Mouse (Mus musculus) CH12F3 (cell line): Measurements from ENCODE around the gene Cplx3.

ENCODE experiments used
- in situ Hi-C: fragments of 300-500 bp; cut with MboI; formaldehyde crosslinking; loops from 2 replicates; pipeline ENCODE4 v1.14.3; 2020; ENCODE audit warnings: low sequenced_read_pairs

The Cplx3 gene

DNA sequence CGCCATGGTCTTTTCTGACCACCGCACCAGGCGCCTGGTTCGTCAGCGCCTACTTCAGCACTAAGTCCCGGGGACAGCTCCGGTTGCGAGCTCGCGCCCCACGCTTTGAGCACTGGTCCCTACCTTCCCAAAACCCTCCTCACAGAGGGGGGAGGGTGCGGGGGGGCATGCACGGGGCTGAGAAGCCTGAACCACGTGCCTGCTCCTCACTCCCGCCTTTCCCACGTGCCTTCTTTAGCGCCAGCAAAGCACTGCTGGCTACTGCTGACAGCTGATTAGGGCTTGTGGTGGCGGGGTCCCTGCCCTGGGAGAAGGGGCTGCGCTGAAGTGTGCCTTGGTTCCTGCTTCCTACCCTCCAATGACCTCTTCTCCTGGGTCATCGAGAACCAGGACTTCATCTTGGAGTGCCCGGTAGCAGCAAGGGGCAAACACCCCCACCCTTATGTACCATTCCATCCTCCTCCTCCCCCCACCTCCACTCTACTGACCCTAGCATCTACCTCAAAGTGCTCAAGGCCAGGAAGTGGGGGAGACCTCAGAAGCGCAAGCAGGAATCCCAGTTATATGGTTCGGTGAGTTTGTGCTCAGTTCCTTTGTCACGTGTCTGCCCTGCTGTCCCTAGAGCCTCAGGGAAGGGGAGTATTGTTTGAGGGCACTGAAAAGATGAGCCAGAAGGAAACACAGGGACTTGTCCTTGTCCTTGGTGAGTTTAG is at the start of gene Cplx3:
Cplx3 (minus strand) TSS at position 143 of the 713 bp plus-strand sequence.
- in situ Hi-C loops = no loop called here

DNA sequence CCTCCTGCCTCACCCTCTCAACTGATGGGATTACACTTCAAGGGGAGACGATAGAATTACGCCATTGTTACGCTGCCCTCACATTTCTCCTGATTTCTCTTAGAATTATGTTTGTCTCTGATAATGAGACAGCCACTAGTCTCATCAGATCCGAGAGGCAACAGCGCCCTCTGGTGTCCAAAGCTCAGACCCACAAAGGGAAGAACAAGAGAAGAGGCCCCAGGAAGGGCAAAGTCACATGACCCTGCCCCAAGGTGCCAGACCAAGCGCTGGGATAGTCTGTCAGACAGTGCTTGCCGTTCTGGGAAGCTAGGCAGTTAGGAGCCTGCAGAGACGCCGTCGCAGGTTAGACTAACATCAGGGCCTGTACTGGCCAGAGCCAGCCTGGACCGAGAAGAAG is 49.7 kb upstream of the Cplx3 start:
- in situ Hi-C loops = no loop called here

DNA sequence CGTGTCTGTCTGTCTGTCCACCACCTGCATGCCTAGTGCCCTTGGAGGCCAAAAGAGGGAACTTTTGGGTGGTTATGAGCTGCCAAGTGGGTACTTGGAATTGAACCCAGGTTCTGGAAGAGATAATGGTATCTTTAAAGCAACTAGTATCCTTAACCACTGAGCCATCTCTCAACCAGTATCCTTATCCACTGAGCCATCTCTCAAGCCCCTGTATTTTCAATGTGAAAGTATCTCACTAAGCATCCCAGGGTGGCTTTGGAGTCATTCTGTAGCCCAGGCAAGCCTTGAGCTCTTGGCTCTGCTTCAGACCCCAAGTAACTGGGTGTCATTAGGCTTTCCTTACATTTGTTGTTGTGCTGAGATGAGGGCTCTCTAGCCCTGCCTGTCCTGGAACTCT is 48.9 kb upstream of the Cplx3 start:
- in situ Hi-C loops = no loop called here

DNA sequence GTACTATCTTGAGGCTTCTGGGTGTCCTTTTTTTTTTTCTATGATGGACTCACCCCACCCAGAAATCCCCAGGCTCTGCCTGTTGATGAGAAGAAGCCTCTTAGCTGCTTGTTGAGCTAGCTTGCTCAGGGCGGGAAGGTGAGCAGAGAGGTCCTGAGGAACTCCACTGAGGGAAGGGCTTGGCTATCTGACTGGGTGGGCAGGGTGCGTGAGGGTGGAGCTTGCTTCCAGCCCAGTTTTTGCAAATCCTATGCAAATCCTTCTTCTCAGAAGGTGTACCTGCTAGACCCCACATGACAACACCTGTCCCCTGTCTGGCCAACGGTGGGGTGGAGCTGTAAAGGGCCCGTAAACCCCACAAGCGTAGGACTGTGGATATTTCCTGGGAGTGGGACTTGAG is 47.2 kb upstream of the Cplx3 start, which contains the start of gene Csk:
Csk (minus strand) TSS at position 349 of the 400 bp plus-strand sequence.
- in situ Hi-C loops = no loop called here

DNA sequence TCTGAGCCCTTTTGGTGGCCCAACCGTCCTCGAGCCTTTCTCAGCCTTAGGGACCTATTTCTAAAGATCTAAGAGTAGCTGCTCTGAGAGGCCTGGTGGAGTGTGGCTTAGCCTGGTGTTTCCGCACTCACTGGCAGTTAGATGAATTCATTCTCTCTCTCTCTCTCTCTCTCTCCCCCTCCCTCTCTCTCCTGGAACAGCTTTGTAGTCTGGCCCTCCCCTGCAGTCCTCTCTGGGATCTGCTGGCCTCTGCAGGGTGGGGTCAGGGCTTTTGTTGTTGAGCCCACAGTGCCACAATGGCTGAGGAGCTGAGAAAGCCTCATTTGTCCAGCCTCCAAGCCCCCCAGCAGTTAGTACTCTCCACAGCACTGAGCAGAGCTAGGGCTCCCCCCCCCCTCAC is 46.8 kb upstream of the Cplx3 start:
- in situ Hi-C loops = no loop called here

DNA sequence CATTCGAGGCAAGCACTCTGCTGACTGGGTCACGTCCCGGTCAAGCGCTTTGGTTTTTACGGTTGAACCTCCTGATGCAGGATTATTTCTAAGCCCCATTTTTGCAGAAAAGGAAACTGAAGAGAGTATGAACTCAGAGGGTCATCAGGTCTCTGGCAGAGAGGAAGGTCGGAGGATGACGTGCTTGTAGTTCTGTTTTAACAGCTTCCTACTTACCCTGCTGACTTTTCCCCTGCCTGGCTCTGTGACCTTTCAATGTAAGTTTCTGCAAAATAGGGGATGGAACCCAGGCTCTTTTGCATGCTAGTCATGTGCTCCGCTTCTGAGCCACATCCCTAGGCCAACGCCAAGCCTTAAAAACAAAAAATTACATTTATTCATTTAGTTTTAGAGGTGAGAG is 46.3 kb upstream of the Cplx3 start:
- in situ Hi-C loops = no loop called here

DNA sequence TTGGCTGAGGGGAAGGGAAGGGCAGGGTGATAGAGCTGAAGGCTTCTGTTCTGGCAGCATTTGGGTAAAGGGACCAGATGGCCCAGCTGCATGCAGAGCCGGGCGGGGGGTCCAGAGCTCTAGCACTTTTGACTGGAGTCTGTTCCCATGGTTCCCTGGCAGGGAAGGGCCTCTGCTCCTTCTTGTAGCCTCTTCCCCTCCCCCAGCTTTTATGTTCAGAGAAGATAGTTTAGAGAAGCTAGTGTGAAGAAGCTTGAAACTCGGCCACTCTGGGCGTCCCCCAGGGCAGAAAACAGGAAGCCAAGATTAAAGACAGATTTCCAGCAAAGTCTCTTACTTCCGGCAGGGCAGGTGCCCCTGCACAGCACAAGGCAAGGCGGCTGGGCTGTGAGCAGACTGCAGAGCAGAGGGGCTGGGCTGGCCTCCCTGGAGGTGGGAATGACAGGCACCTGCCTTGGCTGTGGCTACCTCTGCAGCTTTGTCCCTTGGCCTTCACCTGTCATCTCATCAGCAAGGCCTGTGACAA is 44.8 kb upstream of the Cplx3 start:
- in situ Hi-C loops = no loop called here

DNA sequence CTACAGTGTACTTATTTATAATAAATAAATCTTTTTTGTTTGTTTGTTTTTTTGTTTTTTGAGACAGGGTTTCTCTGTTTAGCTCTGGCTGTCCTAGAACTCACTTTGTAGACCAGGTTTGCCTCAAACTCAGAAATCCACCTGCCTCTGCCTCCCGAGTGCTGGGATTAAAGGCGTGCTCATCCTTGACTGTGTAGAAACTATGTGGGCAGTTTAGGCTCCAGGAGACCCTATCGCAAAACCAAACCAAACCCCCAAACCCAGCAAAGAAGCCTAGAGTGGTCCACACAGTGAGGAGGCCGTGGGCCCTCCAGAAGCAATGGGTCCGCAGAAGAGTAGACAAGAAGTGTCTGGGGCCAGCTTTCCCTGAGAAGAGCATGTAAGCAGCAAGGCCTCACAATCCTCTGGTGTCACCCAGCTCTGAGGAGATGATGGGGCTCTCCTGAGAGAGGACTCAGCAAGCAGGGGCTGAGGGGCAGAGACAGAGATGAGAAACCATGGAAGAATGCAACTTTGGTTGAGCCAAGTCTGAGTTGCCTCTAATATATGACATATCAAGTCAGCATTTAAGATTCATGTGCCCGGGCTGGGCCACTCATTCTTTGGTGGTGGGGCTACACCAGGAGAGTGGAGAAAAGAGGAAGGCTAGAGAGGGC is 44.2 kb upstream of the Cplx3 start:
- in situ Hi-C loops = no loop called here

DNA sequence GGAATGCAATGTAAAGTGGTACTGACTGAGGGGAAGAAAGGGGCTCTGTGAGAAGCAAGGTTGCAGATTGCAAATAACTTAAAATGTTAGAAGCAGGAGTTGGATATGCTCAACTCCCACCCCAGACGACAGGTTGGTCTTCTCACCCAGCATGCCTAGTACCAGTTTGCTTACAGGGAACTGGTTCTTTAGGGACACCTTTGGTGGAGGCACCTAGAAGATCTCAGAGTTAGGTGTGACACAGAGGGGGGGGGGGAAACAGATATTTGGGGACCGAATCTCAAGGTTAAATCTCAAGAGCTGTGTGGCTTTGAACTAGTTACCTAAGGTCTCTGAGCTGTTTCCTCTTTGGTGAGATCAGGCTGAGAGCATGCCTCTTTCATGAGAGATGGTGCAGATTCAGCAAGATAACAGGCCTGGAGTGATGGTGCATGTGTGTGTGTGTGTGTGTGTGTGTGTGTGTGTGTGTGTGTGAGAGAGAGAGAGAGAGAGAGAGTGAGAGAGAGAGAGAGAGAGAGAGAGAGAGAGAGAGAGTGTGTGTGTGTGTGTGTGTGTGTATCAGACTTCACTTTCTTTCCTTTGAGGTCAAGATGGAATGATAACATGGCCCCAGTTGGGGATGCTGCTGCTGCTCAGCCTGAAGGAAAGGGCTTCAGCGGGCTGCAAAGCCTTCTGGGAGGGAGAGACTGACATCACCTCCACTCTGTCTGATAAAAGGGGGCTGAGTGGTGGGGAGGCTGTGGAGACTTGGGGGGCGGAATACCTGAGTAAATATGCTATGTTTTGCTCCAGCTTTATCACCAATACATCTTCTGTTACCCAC is 41.4 kb upstream of the Cplx3 start:
- in situ Hi-C loops = no loop called here

DNA sequence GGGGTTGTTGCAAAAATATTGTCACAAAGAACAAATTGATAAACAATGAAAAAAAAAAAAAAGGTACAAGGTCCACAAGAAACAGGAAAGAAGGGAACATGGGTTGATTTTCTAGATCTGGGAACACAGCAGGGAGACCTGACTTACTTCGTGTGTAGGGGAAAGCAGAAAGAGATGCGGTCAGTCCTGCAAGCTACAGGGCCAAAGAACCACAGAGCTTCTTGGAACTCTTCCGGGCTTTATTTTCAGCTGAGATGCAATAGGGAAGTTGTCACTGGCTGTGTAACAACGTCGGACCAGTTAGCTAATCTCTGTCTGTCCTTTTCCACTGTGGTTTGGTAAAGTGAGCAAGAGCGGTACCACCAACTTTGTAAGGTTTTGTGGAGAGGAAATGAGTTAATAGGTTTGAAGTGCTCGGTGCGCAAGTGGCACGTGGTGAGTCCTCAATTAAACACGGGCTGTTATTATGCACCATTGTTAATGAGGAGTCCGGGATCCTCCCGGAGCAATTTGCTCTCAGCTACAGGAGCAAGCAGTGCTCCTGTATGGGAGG is 40.5 kb upstream of the Cplx3 start:
- in situ Hi-C loops = no loop called here

DNA sequence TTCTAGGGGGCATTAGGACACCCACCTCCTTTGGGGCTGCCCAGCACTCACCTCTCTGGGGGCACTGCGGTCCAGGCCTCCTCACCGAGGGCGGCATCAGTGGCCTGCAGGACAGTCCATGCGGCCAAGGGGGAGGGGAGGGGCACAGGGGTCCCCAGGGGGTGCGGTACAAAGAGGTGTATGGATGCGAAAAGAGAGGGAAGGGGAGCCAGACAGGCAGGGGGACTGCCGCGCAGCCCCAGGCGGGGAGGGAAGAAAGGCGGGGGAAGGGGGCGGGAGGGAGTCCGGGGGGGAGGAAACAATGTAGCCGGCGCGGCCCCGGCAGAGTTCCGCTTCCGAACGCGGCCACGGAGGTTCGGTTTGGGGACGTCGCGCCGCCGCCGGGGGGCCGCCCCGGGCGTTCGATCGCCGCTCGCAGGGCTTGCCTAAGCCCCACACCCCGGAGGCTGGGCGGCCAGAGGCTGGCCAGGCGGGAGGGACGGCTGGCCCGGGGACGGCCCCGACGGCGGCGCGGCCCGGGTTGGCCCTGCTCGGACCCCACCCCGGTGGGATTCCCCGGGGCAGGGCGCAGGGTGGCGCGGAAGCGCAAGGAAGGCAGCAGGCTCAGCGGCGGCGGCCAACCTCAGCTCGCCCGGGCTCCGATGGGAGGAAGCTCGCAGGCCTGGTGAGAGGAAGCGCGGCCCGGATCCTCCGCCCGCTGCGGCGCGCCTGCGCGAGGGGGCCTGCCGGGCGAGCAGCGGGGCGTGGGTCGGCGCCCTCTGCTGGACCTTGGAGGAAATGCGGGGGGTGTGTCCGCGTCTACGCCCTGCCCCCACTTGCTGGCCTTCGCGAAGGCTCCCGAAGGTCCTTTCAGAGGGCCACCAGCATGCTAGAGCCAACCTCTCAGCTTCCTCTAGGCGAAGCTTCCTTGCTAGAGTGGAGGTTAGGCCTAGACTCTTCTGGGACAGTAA is 39.1 kb upstream of the Cplx3 start:
- in situ Hi-C loops = no loop called here

DNA sequence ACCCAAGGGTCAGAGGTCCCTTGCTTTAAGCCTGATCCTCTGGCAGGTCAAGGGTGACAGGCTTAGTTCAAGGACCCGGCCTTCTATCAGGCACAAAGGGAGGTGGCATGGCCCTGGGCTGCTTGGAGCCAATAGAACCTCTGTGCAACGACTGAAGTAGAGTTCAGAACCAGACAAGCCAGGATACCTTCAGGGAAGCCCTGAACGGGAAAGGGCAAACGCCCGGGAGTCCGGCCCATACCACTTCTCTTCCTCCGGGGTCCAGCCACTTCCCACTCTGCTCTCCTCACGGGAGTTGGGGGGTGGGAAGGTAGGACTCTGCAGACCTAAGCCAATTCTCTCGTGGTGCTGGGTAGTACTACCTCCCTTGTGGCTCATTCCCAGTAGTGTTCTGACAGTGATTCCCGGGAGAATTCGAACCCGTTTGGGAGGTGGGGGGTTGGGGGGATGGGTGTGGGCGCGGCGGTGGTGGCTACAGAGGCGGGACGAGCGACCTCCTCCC is 38.4 kb upstream of the Cplx3 start:
- in situ Hi-C loops = no loop called here

DNA sequence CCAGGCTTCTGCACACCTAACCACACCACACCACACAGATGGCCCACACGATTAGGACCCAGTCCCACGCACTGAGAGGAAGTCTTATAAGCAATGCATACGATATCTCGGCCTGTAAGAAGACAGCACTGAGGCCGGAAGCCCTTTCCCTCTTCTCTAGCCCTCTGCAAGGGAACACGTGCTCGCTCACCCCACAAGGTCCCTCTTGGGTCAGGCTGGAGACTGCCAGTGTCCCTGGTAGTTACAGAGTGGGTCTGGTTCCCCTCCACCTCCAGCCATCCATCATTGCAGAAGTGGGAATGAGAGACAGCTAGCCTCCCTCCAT is 37.7 kb upstream of the Cplx3 start:
- in situ Hi-C loops = no loop called here

DNA sequence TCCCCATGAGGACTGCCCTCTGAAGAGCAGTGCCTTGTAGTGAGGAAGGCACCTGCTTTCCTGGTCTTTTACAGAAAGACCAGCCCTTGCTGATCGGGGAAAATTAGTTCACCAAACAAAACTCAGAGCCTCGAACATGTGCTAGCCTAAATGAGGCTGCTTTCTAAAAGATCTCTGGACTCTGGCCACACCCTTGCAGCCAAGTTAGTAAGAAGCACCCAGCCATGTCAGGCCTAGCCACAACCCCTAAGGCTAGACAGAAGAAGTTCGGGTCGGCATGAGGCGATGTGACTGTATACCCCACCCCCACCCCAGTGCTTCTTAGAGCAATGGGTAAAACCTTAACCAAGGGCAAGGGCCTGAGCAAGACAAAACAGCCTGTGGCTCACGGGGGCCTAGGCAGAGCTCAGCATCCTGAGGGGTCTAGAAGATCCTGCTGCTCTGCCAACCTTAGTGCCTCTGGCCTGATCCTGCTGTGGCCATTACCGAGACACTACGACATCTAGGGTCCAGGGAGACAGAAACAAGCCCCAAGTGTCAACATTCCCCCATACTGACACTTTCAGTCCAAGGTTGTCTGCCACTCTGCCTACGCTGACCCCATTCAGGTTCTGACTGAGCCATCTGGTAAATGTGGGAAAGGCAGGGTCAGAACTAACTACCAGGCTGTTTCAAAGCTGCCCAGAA is 37.2 kb upstream of the Cplx3 start:
- in situ Hi-C loops = no loop called here

DNA sequence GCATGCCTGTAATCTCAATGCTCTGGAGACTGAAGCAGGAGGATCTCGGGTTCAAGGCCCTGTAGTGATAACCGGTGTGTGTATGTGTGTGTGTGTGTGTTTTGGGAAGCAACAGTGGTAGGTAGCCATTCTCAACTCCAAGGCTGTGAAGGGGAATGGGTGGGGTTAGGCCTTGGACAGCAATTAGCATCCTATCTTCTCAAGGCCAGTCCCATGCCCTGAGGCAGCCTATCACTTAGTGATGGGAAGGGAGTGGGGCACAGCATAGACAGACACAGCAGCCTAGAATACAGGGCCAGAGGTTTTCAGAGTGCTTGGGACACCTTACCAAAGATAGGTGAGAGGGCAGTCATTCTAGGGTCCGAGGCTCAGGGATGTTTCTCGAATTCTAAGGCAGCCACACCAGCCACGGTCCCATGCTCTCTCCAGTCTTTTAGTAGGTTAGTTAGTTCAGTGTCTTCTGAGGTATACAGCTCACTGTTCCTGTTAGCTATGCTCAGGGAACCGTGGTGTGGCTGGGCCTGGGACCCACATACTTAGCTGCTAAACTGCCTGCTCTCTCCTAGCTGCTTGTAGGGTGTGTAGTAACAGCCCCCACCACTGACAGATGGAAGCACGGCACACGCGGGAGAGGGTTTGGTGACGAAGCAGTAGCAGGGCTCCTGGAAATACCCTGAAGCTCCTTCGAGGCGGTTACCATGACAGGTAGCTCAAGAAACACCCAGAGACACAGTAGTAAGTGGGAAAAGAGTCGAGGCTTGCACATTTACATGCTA is 35.9 kb upstream of the Cplx3 start:
- in situ Hi-C loops = no loop called here

DNA sequence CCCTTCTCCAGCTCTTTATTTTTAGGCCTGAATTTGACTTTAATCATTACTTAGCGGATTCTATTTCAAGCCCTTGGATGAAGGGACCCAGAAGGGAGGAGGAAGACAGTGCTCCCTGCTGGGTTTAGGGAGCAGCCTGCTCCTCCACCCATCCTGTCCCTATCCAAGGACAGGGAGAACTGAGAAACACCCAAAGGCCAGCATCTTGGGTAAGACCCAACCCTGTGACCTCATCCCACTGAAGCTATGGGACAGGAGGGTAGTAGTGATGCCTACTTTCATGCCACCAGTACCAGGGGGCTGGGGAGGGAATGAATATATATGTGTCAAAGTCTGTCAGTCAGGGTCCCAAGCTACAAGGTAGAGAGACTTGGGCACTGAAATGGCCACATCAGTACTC is 34.9 kb upstream of the Cplx3 start:
- in situ Hi-C loops = no loop called here

DNA sequence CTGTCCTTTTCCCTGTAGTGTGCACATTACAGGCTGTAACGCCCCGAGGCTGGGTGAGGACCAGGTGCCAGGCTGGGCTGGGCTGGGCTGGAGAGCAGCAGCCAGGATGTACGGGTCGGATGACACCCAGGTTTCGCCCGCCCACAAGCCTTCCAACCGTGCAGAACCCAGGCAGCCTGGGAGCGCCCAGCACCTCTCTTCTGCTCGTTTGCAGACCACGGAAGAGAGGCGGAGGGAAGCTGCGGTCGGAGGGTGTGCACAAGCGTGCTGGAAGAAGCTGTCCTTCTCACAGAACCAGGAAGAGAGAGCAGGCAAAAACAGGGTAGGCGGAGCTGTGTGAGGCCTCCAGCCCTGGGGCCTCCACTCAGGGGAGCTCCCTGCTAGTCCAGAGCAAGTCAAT is 34.3 kb upstream of the Cplx3 start:
- in situ Hi-C loops = no loop called here

DNA sequence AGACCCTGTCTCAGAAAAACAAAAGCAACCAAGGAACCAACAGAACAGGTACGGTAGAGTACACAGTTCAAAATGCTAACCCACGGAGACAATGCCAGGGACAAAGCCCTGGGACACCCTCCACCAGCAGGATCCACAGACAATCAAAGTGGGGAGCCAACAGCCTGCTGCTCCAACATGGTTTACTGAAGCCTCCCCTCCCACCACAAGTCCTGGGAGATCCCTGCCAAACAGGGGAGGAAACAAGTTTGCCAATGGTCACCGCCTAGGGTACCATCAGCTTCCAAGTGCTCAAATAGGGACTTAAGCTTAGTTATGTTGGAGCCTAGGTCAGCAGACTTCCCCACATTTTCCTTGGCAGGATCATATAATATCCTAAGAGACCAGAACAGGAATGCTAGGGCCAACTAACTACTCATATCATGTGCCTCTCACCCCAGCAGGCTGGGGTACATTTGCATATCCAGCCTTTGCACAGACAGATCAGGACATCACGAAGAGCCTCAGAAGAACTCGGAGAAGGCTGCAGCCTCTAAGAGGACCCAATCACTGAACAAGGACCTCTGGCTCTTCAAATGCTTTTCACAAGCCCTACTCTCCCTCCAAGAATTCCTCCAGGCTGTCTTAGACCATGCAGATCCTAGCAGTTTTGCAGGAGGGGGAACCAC is 33.7 kb upstream of the Cplx3 start:
- in situ Hi-C loops = no loop called here
